Mouse (Mus musculus): Measurements from ENCODE around the gene Spaca7.
A peak's percentile ranks its signal among the peaks of the same experiment; 100 is the strongest.
"Not testable (repeated sequence)": the region's sequence is repeated elsewhere in the genome, so short reads cannot be mapped to it uniquely, and the experiment has no call there.

Spaca7 gene

GRCm38 (mm10) chr8:12613201-12613600 lies 40.4 kb downstream of the Spaca7 start:
- no peak for DNase-seq

GRCm38 (mm10) chr8:12617369-12617768 lies 44.5 kb downstream of the Spaca7 start:
- not testable (repeated sequence) for DNase-seq

DNA sequence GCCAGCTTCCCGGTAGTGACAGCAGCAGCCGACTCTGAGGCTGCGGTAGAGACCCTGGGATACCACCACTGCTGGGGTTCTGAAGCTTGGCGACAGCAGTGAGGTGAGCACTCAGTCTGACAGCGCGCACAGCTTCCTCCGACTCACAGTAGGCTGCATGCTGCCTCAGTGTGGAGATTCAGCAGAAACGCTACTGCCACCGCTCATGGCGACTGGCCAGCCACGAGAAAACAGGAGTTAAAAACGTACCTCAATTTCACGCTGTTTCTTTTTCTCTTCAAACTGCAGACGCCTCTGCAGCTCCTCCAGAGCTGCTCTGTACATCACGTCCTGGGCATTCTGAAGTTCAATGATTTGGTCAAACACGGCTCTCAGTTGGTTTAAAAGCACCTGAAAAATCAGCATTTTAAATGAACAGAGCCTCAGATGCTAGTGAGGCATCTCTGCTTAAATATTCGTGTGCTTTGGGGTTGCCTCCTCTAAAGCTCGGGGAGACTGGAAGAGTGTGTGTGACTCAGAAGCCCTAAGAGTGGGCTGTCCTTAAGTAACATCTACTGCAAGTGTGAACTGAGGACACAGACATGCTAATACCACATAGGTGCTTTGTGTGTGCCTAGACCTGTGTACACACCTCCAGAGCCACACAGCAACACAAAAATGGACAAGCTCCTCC lies 48.9 kb downstream of the Spaca7 start:
- DNase-seq, result no peak

DNA sequence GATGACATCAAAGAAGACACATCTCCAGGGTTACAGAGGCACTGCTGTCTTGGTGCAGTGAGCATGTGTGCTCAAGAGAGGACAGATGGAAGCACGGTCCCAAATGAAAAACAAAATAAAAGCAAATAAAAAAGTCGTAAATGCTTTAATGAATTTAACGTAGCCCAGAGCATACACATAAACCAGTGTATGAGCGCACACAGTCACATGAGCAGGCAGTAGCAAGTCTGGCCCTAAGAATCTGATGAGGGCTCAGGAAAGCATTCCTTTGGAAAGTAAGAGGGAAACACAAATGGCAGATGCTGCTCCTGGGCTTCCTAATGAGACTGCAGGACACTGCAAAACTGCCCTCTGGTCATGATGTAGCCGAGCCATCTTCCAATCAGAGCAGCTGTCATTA lies 53.1 kb downstream of the Spaca7 start:
- no peak for DNase-seq

DNA sequence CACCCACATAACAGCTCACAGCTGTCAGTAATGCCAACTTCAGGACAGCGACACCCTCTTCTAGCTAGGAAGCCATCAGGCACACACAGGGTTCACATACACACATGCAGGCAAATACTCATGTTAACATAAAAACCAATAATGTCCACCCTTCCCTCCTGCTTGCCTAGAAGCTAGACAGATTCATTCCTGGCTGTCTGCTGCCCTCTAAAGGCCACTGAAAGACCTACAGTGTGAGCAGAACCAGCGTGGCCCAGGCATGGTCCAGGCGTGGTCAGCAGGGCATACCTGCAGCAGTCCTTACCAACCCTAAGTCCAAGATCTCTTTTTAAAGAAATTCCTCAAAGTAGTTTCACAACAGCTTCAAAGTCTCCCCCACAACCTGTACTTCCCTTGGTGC lies 56.2 kb downstream of the Spaca7 start:
- peak; percentile 33 for DNase-seq

DNA sequence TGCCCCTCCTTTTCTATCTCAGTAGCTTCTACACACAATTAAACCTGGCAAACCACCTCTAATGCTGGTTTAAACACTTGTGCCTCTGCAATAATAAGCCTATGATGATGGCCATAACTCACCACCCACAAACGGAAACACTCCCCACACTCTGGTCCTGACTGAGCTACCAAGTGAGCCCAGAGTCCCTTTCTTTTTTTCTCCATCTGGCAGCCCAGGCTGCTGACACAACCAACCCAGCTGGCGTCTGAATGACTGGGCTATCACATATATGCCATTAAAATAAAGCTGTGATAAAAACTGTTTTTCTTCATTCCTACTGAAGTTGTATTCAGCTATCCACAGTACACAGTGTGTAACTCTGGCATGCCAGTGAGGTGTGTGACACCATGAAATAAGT lies 62.5 kb downstream of the Spaca7 start:
- no peak for DNase-seq

DNA sequence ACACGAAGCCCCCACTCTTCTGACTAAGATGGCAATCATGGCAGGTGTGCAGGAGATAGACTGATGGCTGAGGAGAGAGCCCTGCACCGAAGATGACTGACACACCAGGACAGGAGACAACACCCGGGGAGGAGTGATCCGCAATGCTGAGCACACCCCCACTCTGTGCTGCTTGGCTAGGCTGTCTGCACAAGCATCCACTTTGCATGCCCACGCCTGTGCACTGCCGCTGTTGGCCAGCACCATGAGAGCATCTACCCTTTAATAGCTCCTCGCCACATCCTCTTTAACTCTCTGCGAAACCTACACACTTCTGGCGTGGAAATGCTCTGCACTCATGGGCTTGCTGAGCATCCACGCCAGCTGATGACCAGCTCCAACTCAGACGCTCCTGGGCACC lies 65.6 kb downstream of the Spaca7 start:
- DNase-seq, result no peak

DNA sequence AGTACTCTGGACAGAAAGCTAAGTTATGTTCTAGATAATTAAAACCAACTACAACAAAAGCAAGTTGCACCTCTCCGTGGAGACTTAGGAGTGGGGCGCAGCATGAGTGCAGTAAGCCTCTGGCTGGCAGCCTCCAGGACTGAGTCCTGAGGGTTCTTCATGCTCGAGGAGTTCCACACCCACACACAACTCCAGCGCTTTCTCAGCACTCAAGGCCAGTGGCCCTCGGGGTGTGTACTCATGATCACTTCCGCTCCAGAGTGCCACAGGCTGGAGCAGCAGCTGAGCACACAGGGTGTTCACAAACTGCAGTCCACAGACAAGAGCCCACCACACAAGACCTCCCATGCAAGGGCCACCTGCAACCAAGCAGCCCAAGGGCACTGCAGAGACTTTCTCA lies 68.7 kb downstream of the Spaca7 start:
- no peak for DNase-seq

DNA sequence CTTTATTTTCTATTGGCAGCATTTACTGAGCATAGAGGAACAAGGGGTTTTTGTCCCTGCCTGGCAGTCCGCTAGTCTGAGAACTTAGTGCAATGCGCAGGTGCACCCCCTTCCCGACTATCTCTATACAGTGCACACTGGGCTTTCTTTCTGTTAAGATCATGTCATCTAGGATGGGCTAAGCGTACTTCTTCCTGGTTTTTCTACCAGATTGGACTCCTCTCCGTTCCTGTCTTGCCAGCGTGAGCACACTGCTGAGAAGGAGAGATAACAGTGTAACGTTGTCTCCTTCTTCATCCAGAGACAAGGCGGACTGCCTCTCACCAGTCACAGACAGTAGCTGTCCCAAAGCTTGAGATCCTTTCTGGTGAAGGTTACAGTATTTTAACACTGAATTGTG lies 71.5 kb downstream of the Spaca7 start:
- DNase-seq, result no peak

- no peak for DNase-seq
Observed at GRCm38 (mm10) chr8:12644894-12645293, 72.1 kb downstream of the Spaca7 start.

DNA sequence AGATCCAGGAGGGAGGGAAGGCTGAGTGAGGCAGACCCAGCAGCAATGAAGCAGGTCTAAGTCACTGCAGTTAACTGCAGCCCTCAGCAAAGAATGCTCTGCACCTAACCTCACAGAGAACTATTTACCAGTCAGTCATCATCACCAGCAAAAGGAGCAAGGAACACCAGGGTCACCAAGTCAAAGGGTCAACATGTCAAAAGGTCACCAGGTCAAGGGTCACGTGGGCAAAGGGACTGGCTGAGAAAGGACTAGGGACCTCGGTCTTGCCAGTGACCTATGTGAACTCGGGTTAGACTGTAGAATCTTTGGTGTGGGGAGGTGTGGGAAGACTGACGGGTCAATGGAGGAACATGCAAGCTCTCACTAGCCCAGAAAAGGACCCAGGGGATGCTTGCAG lies 73.7 kb downstream of the Spaca7 start:
- DNase-seq, result peak; percentile 7

GRCm38 (mm10) chr8:12648951-12649350 lies 76.1 kb downstream of the Spaca7 start:
- no peak for DNase-seq

All from kidney, adult 11 months (tissue).